Mouse (Mus musculus) adrenal gland (tissue): ENCODE data around the gene Myo3a.
"Not testable (repeated sequence)": the region's sequence is repeated elsewhere in the genome, so short reads cannot be mapped to it uniquely, and the experiment has no call there.

Experiments
- intact Hi-C: fragments of 180-260 bp; cut with DNase I; formaldehyde crosslinking; loops from one replicate; pipeline ENCODE4 v1.15.1; 2025
- long read RNA-seq, 2 experiments: library from polyadenylated mRNA; unstranded; transcript quantifications; one replicate each; pipeline ENCODE4 v2.0.0; 2020; ENCODE audit warnings: borderline replicate concordance in 1 of 2; ENCODE audit not compliant: insufficient replicate concordance in 1 of 2

Myo3a gene
- long read RNA-seq, experiment 1: 0 reads
- long read RNA-seq, experiment 2: 0 reads

DNA sequence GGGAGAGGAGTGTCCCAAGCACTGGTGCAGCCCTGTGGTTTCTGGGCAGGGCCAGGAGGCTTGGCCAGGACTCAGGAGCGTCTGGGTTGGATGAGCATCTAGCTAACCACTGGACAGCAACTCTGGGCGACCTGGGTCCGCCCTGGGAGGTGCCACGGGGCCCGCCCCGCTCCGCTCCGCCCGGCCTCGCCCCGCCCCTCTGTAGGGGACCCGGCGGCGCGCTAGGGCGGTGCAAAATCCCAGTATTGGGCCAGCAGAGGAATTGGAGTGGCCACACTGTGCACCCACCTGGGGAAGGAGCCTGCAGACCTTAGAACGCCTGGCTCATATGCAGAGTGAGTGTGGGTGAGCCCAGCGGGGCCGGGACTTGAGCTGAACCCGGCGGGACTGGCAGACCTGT is at the start of gene Myo3a:
Myo3a (plus strand) TSS at position 196 of the 400 bp plus-strand sequence.
- intact Hi-C loops: no loop called here

DNA sequence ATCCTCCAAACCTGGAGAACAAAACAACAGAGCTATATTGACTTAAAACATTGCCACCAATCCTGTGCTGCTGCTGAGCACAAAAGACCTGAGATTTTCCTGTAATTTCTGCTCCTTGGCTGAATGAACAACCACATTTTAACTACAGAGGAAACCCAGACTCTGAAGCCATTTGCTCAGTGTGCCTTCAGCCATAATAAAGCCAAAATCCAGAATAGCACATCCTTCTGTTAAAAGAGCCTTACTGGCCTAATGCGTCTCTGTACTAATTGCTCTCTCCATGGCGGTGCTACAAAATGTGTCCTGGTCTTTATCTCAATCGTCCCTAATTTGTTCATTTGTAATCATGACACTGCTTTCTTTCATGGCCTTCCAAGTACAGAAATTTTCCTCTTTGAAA is 23.2 kb downstream of the Myo3a start:
- intact Hi-C loops: no loop called here

DNA sequence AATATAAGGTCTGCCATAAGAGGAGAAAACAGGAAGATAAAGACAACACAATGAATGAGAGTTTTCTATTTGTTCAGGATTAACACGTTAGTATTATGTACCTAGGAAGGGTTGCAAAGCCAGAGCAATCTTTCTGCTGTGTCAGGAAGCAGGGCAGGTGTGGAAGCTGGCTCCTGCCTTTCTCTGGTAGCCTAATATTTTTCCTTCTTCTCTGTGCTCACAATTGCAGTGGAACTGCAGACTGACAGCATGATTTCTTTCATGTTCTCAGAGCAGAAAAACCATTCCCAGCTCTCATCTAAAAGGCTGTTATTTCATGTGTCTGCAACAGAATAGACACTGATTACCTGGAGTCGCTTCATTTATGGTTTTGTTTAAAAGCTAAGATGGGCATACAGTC is 23.7 kb downstream of the Myo3a start:
- intact Hi-C loops: no loop called here

DNA sequence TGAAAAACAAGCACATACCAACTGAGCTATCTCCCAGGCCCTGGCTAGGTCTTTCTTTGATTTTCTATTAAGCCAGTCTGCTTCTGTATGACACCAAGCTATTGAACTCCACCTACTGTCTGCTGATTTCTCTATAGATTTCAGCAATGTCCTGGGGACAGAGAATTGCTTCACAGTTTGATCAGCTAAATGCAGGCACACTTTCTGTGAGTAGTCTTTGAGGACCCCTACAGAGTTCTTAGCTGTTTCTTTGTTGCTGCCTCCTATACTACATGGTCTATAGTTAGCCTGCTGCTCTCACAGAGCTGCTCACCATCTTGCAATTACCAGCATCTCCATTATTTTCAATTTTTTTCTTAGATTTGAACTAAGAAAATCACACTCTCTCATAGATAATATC is 28.3 kb downstream of the Myo3a start:
- intact Hi-C loops: no loop called here

DNA sequence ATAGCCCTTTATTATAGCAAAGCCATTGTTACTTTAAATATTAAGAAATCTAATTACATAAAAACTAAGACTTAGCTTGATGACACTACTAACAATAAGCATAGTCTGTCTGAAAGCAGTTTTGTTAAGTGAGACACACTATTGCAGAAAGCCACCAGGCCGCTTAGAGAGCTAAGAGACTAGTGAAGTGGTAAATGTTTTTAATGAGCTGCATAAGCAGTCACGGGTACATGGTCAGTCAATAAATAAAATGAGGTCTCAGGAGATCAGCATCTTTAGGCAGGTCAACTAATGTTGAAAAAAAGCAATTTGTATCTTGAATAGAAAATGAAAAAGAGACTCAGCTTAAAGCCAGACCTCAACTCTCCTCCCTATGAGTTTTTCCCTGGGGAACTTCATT is 44.3 kb downstream of the Myo3a start:
- intact Hi-C loops: no loop called here

DNA sequence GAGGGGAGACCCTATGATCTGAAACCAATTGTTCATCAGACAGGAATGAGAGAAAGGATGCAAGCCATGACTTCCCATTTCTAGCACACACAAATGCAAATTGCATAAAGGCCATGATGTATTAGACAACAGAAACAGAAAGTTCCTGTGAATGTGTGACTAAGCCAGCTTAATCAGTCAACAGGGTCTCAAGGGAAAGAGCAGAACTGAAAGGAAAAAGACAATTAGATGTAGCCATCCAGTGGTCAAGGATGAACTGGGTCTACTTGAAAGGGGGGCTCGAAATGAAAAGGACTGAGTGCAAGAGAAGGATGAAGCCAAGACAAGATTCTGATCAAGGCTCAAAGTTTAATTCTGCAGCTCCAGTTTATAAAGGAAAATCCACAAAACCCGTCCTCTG is 58.1 kb downstream of the Myo3a start:
- intact Hi-C loops: no loop called here

DNA sequence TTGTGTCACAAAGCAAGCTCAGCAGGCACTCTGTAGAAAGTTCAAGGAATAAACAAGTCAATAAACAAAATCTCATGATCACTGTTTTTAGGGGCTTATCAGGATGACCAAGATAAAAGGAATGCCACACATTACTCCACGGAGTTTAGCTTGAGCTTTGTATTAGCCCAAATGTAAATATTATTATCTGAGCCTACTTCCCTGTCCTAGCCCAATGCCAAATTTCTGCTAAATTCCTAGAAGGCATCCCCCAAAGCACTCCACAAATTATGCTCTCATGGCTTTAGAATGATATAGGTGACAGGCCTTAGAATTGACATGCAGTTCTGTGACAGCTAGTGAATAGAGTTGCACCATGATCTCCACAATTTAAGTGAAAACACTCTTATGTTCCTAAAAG is 58.5 kb downstream of the Myo3a start:
- intact Hi-C loops: no loop called here

DNA sequence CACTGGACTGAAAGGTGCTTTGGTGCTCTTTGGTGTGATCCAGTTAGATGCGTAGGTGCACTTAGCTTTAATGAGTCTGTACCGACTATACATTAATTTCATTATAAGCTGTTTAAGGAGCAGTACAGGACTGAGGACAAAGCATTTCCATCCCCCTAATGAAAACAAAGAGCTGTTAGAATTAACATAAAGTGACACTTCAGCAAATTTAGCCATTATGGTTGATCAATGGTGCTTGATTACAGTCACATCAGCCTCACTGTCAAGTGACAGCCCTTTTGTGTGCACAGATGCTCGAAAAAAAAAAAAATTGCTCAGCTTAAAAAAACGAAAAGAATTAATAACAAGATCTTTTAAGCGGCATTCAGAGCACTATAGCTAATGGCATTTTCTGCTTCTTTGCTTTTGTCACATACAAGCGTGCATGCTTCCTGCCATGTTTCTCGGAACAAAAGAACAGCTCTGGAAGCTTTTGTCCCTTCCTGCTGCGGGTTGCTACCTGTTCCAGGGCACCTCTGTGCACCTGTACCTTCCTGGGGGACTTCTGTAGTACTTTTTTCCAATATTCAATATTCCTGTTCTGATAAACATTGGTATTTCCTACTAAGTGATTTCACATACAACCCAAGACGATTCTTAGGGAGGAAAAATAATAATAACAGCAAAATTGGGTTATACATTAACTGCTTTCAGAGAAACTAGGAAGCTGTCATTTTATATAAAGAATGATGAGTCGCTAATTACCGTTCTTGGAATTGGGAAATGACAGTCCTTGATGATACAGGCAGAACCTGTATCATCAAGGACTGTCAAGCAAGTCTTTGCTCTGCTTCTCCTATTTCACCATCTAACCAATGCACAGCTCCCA is 66.5 kb downstream of the Myo3a start:
- intact Hi-C loops: no loop called here

DNA sequence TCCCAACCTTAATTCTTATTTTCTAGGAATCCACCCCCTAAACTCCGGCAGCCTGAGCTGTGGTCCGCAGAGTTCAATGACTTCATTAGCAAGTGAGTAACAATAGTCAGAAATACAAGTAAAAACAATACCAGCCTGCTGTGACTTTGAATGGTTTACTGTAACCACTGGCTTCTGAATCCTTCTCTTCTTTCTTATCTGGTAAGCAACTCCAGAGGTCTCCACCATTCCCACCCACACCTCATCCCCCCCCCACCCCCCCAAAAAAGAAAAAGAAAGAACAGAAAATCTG is 67.1 kb downstream of the Myo3a start:
- intact Hi-C loops: no loop called here

DNA sequence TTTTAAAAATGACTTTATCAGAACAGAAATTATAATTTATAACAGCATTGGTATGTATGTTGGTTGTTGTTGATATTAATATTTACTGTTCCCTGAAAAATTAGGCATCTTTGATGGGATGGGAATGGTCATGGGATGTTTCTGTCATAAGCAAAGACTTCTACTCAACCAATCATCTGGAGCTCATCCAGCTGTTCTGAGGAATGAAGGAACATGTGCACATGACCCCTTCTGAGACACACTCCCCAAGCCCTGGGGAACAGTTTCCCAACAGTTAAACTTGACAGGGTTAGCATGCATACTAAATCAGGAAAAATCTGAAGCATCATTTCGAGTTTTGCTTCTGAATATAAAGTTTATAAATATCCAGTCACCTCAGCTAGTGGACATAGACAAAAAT is 70.6 kb downstream of the Myo3a start:
- intact Hi-C loops: no loop called here

DNA sequence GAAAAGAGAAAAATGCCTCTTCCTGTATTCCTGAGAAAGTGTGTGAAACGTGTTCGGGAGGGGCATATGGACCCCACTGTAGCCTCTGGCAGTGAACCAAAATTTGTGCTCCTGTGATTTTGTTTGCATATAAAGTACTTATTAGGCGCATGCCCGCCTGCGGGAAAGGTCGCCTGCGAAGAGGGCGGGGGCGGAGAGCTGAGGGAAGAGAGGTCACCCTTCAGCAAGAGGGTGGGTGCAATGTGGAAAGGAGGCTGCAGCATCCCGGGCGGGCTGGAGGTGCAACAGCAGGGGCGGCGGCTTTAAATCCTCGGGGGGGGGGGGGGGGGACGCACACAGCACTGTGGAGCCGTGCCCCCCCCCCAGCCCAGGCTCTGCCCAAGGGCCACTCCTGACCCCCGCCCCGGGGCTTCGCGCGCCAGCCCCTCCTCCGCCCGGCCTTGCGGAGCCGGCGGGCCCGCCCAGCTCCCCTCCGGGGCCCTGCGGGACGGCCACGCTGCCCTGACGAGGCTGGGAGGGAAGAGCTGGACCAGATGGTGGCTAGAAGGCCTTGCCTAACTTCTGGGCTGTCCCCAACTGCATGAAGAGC is 111.1 kb downstream of the Myo3a start:
- intact Hi-C loops: no loop called here

DNA sequence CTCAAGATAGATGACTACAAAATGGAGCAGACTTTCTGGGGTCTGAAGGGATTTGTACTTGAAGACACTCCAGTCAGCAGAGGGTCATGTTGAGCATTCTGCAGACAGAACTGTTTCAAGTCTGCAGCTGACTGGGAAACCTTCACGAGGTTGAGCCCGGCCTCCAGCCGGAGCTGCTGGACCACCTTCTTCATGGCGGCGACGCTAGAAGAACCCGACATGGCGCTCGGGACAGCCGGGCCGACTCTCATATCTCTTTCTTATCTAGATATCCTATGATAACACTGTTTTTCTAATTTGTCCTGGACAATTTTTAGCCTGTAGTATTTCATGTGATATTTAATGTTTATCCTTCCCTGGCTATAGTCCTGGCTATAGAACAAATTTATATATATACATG is 183.2 kb downstream of the Myo3a start:
- intact Hi-C loops: not testable (repeated sequence)

DNA sequence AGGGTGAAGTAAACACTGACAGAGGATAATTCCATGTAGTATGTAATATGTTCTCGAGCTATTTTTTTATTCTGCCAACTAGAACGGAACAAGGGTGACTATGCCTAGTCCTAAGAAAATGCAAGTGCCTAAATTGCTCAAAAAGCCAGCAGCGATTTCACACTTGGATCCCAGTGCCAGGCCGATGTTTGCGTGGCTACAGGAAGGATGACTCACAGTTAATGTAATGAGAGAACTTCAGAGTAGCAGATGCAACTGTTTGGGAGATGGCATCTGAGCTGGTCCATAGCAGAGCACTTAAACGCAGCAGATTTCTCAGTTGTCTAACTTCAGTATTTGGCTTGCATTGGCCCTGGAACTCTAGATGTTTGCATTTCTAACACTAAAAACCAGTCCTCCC is 321.1 kb downstream of the Myo3a start:
- intact Hi-C loops: no loop called here

DNA sequence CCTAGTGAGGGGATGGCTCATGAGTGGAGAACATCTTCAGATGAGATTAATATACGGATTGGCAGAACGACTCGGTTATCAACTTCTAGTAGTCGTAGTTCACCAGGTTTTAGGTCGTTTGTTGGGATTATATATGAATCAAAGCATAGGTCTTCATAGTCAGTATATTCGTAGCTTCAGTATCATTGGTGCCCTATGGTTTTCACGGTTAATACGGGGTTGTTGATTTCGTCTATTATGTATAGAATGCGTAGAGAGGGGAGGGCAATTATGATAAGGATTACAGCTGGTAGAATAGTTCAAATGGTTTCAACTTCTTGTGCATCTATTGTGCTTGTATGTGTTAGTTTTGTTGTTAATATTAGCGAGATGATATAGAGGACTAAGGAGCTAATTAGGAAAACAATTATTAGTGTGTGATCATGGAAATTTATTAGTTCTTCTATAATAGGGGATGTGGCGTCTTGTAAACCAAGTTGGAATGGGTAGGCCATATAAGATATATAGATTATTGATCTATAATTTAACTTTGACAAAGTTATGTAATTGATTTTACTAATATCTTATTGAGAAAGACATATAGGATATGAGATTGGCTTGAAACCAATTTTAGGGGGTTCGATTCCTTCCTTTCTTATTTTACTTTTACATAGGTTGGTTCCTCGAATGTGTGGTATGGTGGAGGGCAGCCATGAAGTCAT is 360.3 kb downstream of the Myo3a start:
- intact Hi-C loops: not testable (repeated sequence)

DNA sequence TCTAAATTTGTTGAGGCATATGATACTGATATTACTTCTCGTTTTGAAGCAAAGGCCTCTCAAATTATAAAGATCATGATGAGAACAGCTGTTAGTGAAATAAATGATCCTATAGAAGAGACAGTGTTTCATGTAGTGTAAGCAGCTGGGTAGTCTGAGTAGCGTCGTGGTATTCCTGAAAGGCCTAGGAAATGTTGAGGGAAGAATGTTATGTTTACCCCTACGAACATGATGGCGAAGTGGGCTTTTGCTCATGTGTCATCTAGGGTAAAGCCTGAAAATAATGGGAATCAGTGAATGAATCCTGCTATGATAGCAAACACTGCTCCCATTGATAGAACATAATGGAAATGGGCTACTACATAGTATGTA is 360.9 kb downstream of the Myo3a start:
- intact Hi-C loops: not testable (repeated sequence)

DNA sequence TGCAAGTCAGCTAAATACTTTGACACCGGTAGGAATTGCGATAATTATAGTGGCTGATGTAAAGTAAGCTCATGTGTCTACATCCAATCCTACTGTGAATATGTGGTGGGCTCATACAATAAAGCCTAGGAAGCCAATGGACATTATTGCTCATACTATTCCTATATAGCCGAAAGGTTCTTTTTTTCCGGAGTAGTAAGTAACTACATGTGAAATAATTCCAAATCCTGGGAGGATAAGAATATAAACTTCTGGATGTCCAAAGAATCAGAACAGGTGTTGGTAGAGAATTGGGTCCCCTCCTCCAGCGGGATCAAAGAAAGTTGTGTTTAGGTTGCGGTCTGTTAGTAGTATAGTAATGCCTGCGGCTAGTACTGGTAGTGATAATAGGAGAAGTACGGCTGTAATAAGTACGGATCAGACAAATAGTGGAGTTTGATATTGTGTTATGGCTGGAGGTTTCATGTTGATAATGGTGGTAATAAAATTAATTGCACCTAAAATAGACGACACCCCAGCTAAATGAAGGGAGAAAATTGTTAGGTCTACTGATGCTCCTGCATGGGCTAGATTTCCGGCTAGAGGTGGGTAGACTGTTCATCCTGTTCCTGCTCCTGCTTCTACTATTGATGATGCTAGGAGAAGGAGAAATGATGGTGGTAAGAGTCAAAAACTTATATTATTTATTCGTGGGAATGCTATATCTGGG is 361.5 kb downstream of the Myo3a start:
- intact Hi-C loops: not testable (repeated sequence)

DNA sequence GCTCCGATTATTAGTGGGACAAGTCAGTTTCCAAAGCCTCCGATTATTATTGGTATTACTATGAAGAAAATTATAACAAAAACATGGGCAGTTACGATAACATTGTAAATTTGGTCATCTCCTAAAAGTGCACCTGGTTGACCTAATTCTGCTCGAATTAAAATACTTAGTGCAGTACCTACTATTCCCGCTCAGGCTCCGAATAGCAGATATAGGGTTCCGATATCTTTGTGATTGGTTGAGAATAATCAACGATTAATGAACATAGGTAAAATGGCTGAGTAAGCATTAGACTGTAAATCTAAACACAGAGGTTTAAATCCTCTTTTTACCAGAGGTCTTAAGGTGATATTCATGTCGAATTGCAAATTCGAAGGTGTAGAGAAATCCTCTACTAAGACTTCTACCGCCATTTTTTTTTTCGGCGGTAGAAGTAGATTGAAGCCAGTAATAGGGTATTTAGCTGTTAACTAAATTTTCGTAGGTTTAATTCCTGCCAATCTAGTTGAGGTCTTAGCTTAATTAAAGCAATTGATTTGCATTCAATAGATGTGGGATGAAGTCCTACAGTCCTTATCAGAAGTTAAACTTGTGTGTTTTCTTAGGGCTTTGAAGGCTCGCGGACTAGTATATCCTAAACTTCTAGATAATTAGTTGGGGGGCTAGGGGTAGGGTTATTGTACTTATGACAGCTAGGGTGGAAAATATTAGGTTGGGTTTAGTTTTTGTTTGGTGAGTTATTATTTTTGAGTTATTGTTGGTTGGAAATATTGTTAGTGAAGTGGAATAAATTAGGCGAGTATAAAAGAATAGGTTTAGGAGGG is 362.3 kb downstream of the Myo3a start:
- intact Hi-C loops: not testable (repeated sequence)

DNA sequence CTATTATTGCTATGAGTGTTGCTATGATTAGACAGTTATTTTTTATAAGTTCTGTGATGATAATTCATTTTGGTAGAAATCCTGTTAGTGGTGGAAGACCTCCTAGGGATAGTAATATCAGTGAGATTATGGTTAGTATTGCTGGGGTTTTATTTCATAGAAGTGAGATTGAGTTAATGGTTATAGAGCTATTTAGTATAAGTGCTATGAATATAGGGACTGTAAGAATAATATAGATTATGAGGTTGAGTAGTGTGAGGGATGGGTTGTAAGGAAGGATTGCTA is 362.8 kb downstream of the Myo3a start:
- intact Hi-C loops: no loop called here

DNA sequence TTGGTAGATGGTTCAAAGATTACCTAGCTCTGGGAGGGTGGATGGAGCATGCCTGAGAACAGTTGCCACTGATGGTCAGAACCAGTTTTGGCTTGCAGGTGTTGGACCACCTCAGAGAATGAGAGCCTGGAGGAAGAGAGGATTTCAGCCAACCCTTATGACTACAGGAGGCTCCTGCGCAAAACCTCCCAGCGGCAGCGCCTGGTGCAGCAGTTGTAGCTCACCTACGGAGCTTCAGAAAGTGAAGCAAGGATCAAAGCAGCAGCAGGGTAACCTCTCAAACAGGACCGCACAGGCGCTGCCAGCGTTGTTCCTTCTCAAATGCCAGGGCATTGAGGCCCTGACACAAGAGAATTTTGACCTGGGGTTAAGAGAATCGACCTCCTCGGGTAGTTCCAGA is 390.6 kb downstream of the Myo3a start:
- intact Hi-C loops: no loop called here

DNA sequence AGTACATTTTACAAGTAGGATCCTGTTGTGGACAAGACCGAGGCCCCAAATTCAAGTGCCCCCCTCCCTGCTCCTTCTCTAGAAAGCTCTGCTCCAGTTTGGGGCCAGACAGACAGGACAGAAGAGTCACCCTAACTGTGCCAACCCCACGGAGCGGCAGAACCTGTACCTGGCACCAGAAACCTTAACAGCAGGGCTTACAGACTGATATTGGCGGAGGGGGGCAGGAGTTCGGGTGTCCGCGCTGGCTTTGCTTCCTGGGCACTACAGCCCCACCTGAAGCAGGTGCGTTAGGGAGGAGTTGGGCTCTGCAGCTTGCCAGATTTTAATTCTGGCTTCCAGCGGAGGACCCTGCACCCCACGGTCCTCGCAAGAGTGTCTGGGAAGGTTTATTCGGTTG is 392.1 kb downstream of the Myo3a start:
- intact Hi-C loops: no loop called here

DNA sequence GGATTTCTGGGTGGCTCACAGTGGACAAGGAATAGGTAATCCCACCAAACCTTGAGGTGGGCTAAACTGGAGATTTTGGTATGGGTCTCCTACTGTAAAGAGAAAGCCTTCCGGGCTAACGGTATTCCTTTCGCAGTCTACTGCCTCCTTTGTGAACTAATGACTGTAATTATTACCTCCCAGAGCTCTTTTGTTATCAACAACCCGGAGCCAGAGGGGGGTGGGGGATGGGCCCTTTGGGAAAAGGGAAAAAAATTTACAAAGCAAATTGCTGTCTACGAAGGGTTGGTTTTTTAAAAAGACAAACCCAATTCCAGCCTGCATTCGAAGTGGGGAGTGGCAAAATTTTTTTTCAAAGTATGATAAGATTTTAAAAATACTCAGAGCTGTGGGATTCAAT is 392.7 kb downstream of the Myo3a start:
- intact Hi-C loops: no loop called here
